In genomic region chr1:57528703-57529102, GRCm38 (mm10) we compare ENCODE assay signal across 10 mouse cellular contexts.
DNase-seq lines count a peak whose midpoint lies in the region; ATAC-seq and TF ChIP-seq lines count a peak whose summit lies in the region.
"Had no signal": no experiment of that assay in that cellular context is flagged by ENCODE, and none has a peak within 500 bp of the region (broad histone marks: within the 10 kb centered on the region; RNA-seq: fewer than 3 reads in every experiment).

No protein-coding gene starts in this region.

- TF ChIP-seq CTCF in lung, embryonic 14.5 days (IDR thresholded peaks at IDR 0.05; ENCODE audit: low read depth): no peak
- no peak for TF ChIP-seq CTCF in lung, postnatal 0 days (IDR thresholded peaks at IDR 0.05)

- H3K4me1 ChIP-seq in lung, embryonic 14.5 days (ENCODE audit: insufficient read depth): no peaks in the 10 kb centered on the region
- no peaks in the 10 kb centered on the region for H3K4me1 ChIP-seq in lung, postnatal 0 days (ENCODE audit: insufficient read depth, low read depth, low read length)
- H3K4me1 ChIP-seq in embryonic facial prominence, embryonic 13.5 days: peaks cover 10% of the 10 kb centered on the region
- peaks cover 11% of the 10 kb centered on the region for H3K4me1 ChIP-seq in kidney, embryonic 15.5 days
- no peaks in the 10 kb centered on the region; the same call in 1 of the 2 replicates for H3K4me1 ChIP-seq in neural tube, embryonic 15.5 days

- H3K27me3 ChIP-seq in lung, embryonic 14.5 days (ENCODE audit: insufficient read depth, low read length): no peaks in the 10 kb centered on the region
- no peaks in the 10 kb centered on the region for H3K27me3 ChIP-seq in lung, postnatal 0 days (replicated peaks; ENCODE audit: insufficient read depth, low read length)
- H3K27me3 ChIP-seq in embryonic facial prominence, embryonic 13.5 days: no peaks in the 10 kb centered on the region
- H3K27me3 ChIP-seq in kidney, embryonic 15.5 days: no peaks in the 10 kb centered on the region
- no peaks in the 10 kb centered on the region for H3K27me3 ChIP-seq in neural tube, embryonic 15.5 days (replicated peaks)

- no peak overlapping the region for H3K4me3 ChIP-seq in lung, embryonic 14.5 days (ENCODE audit: low read depth, low read length)
- no peak overlapping the region for H3K4me3 ChIP-seq in lung, postnatal 0 days (ENCODE audit: low read depth, low read length)
- no peak overlapping the region for H3K4me3 ChIP-seq in embryonic facial prominence, embryonic 13.5 days
- no peak overlapping the region for H3K4me3 ChIP-seq in kidney, embryonic 15.5 days (replicated peaks)
- H3K4me3 ChIP-seq in neural tube, embryonic 15.5 days (replicated peaks): no peak overlapping the region

- no peak for ATAC-seq in lung, embryonic 14.5 days (ENCODE audit: insufficient read depth)
- ATAC-seq in lung, postnatal 0 days: no peak
- ATAC-seq in embryonic facial prominence, embryonic 13.5 days (ENCODE audit: insufficient number of reproducible peaks, insufficient read depth, low FRiP score, low TSS enrichment, low read depth): no peak
- peak; percentile 97 for ATAC-seq in kidney, embryonic 15.5 days (replicated peaks; ENCODE audit: low FRiP score)
- peak; percentile 84 for ATAC-seq in neural tube, embryonic 15.5 days (ENCODE audit: low FRiP score)

- peak; percentile 13 for DNase-seq in lung, embryonic 14.5 days
- no peak for DNase-seq in lung, postnatal 0 days (ENCODE audit: low spot score)
- no peak for DNase-seq in right cerebral cortex, postnatal 4 days
- no peak for DNase-seq in liver
- DNase-seq: heart, postnatal 14 days; lung, postnatal 36 days; retina, postnatal 1 day had no signal

- H3K27ac ChIP-seq in lung, embryonic 14.5 days (ENCODE audit: low read depth): no peak overlapping the region
- H3K27ac ChIP-seq in lung, postnatal 0 days (ENCODE audit: low read length): no peak overlapping the region
- peak overlapping the region; percentile 28; the same call in 1 of the 2 replicates for H3K27ac ChIP-seq in embryonic facial prominence, embryonic 13.5 days
- peak overlapping the region; percentile 73 for H3K27ac ChIP-seq in kidney, embryonic 15.5 days
- H3K27ac ChIP-seq in neural tube, embryonic 15.5 days (replicated peaks): no peak overlapping the region

- WGBS in lung, embryonic 14.5 days: 33% methylated on average over 3 of the region's 3 CpGs
- 45% methylated on average over 3 of the region's 3 CpGs for WGBS in lung, postnatal 0 days
- WGBS in embryonic facial prominence, embryonic 13.5 days: 9% methylated on average over 3 of the region's 3 CpGs
- 28% methylated on average over 3 of the region's 3 CpGs for WGBS in kidney, embryonic 15.5 days
- 43% methylated on average over 3 of the region's 3 CpGs for WGBS in neural tube, embryonic 15.5 days

- H3K36me3 ChIP-seq in lung, embryonic 14.5 days (ENCODE audit: insufficient read depth): no peaks in the 10 kb centered on the region
- H3K36me3 ChIP-seq in lung, postnatal 0 days (ENCODE audit: insufficient read depth, low read length): no peaks in the 10 kb centered on the region
- H3K36me3 ChIP-seq in embryonic facial prominence, embryonic 13.5 days: no peaks in the 10 kb centered on the region
- no peaks in the 10 kb centered on the region for H3K36me3 ChIP-seq in kidney, embryonic 15.5 days
- H3K36me3 ChIP-seq in neural tube, embryonic 15.5 days: no peaks in the 10 kb centered on the region

- no peak overlapping the region for H3K9ac ChIP-seq in lung, embryonic 14.5 days
- H3K9ac ChIP-seq in lung, postnatal 0 days (replicated peaks; ENCODE audit: low read depth): no peak overlapping the region
- H3K9ac ChIP-seq in embryonic facial prominence, embryonic 13.5 days: no peak overlapping the region
- no peak overlapping the region for H3K9ac ChIP-seq in kidney, embryonic 15.5 days
- H3K9ac ChIP-seq in neural tube, embryonic 15.5 days (replicated peaks): no peak overlapping the region

- H3K4me2 ChIP-seq in lung, embryonic 14.5 days: no peak overlapping the region
- H3K4me2 ChIP-seq in lung, postnatal 0 days (replicated peaks; ENCODE audit: low read depth, low read length): no peak overlapping the region
- no peak overlapping the region for H3K4me2 ChIP-seq in embryonic facial prominence, embryonic 13.5 days
- no peak overlapping the region for H3K4me2 ChIP-seq in kidney, embryonic 15.5 days
- no peak overlapping the region for H3K4me2 ChIP-seq in neural tube, embryonic 15.5 days

- no peak for TF ChIP-seq EP300 in lung, postnatal 0 days (IDR thresholded peaks at IDR 0.05)

- H3K9me3 ChIP-seq in lung, embryonic 14.5 days (ENCODE audit: low read depth, low read length): no peaks in the 10 kb centered on the region
- H3K9me3 ChIP-seq in lung, postnatal 0 days (ENCODE audit: low read length): no peaks in the 10 kb centered on the region
- H3K9me3 ChIP-seq in embryonic facial prominence, embryonic 13.5 days: no peaks in the 10 kb centered on the region
- no peaks in the 10 kb centered on the region for H3K9me3 ChIP-seq in kidney, embryonic 15.5 days (replicated peaks)
- H3K9me3 ChIP-seq in neural tube, embryonic 15.5 days (replicated peaks): no peaks in the 10 kb centered on the region

Comparison
In these comparisons a context has a peak if more than half of its experiments do, and no peak if none do; other contexts are left out.
1. ATAC-seq: peak in kidney, embryonic 15.5 days (single experiment) and neural tube, embryonic 15.5 days (single experiment); none in lung, embryonic 14.5 days (single experiment), lung, postnatal 0 days (single experiment) and embryonic facial prominence, embryonic 13.5 days (single experiment).
2. H3K27ac ChIP-seq: peak in embryonic facial prominence, embryonic 13.5 days (single experiment) and kidney, embryonic 15.5 days (single experiment); none in lung, embryonic 14.5 days (single experiment), lung, postnatal 0 days (single experiment) and neural tube, embryonic 15.5 days (single experiment).